Mouse (Mus musculus): ENCODE data around the gene Traf7. TPM values are rescaled to one million over a fixed set of nuclear protein-coding genes. Genes with fewer than 3 reads are reported as not detected.

The Traf7 gene
- polyA plus RNA-seq, 1 experiment from 2014 or later = 113 TPM

- no peaks in the 10 kb centered on the region for H3K9me3 ChIP-seq (ENCODE audit: control insufficient read depth, low read length)
- no peak overlapping the region for H3K4me2 ChIP-seq (ENCODE audit: low read depth, low read length, severe bottlenecking)
- H3K27ac ChIP-seq (ENCODE audit: low read depth, low read length) = no peak overlapping the region
- no peaks in the 10 kb centered on the region for H3K27me3 ChIP-seq (ENCODE audit: control insufficient read depth, insufficient read depth, low read length)
- DNase-seq (ENCODE audit: low spot score) (no peak), ATAC-seq (replicated peaks; ENCODE audit: low FRiP score) (no peak)
- H3K9ac ChIP-seq (ENCODE audit: low read length) = no peak overlapping the region
- H3K4me1 ChIP-seq (replicated peaks; ENCODE audit: control insufficient read depth, insufficient read depth, low read length) = peaks cover 14% of the 10 kb centered on the region
- no peak overlapping the region for H3K4me3 ChIP-seq (ENCODE audit: low read depth, low read length)
- WGBS = 85% methylated on average over 5 of the region's 5 CpGs
- H3K36me3 ChIP-seq (ENCODE audit: control insufficient read depth, insufficient read depth, low read length) = peaks cover 5% of the 10 kb centered on the region; the same call in 1 of the 2 replicates
Observed at GRCm38 (mm10) chr17:24474557-24474956, 53.2 kb downstream of the Traf7 start.

- ATAC-seq (replicated peaks; ENCODE audit: low FRiP score) (no peak), DNase-seq (ENCODE audit: low spot score) (no peak)
- Histone ChIP-seq H3K4me2 (ENCODE audit: low read depth, low read length, severe bottlenecking) (no peak within 1 kb of the TSS), H3K27me3 (ENCODE audit: control insufficient read depth, insufficient read depth, low read length) (no peaks in the 10 kb centered on the region), H3K4me3 (ENCODE audit: low read depth, low read length) (peak within 1 kb of the TSS; percentile 90; the same call in 1 of the 2 replicates), H3K4me1 (replicated peaks; ENCODE audit: control insufficient read depth, insufficient read depth, low read length) (peaks cover 14% of the 10 kb centered on the region), H3K36me3 (ENCODE audit: control insufficient read depth, insufficient read depth, low read length) (peaks cover 5% of the 10 kb centered on the region; the same call in 1 of the 2 replicates), H3K9me3 (ENCODE audit: control insufficient read depth, low read length) (no peaks in the 10 kb centered on the region), H3K9ac (ENCODE audit: low read length) (no peak within 1 kb of the TSS), H3K27ac (ENCODE audit: low read depth, low read length) (no peak within 1 kb of the TSS)
- WGBS = 72% methylated on average over 6 of the region's 6 CpGs
Observed at GRCm38 (mm10) chr17:24473612-24474275, 54.0 kb downstream of the Traf7 start, which contains the start of gene Bricd5. Gene Bricd5 (plus strand): TSS chr17:24473884.

- ATAC-seq (replicated peaks; ENCODE audit: low FRiP score) = no peak
- peak overlapping the region; percentile 98; the same call in 1 of the 2 replicates for H3K4me2 ChIP-seq (ENCODE audit: low read depth, low read length, severe bottlenecking)
Observed at GRCm38 (mm10) chr17:24472512-24472911, 55.2 kb downstream of the Traf7 start.

GRCm38 (mm10) chr17:24470701-24471527, 56.8 kb downstream of the Traf7 start:
- Histone ChIP-seq H3K27me3 (ENCODE audit: control insufficient read depth, insufficient read depth, low read length) (no peaks in the 10 kb centered on the region), H3K27ac (ENCODE audit: low read depth, low read length) (peak overlapping the region; percentile 43), H3K36me3 (ENCODE audit: control insufficient read depth, insufficient read depth, low read length) (no peaks in the 10 kb centered on the region; the same call in 1 of the 2 replicates), H3K4me2 (ENCODE audit: low read depth, low read length, severe bottlenecking) (peak overlapping the region; percentile 98), H3K9ac (ENCODE audit: low read length) (peak overlapping the region; percentile 85), H3K9me3 (ENCODE audit: control insufficient read depth, low read length) (no peaks in the 10 kb centered on the region), H3K4me3 (ENCODE audit: low read depth, low read length) (peak overlapping the region; percentile 90), H3K4me1 (replicated peaks; ENCODE audit: control insufficient read depth, insufficient read depth, low read length) (peaks cover 9% of the 10 kb centered on the region; the same call in 1 of the 2 replicates)
- 2% methylated on average over 66 of the region's 68 CpGs for WGBS
- ATAC-seq (replicated peaks; ENCODE audit: low FRiP score) (peak; percentile 36), DNase-seq (ENCODE audit: low spot score) (peak; percentile 75)

More at GRCm38 (mm10) chr17:24472512-24472911, 55.2 kb downstream of the Traf7 start:
- H3K9ac ChIP-seq (ENCODE audit: low read length) = no peak overlapping the region
- H3K27ac ChIP-seq (ENCODE audit: low read depth, low read length) = no peak overlapping the region
- H3K9me3 ChIP-seq (ENCODE audit: control insufficient read depth, low read length) = no peaks in the 10 kb centered on the region
- peak overlapping the region; percentile 90; the same call in 1 of the 2 replicates for H3K4me3 ChIP-seq (ENCODE audit: low read depth, low read length)
- peaks cover 9% of the 10 kb centered on the region; the same call in 1 of the 2 replicates for H3K4me1 ChIP-seq (replicated peaks; ENCODE audit: control insufficient read depth, insufficient read depth, low read length)
- no peak for DNase-seq (ENCODE audit: low spot score)
- H3K36me3 ChIP-seq (ENCODE audit: control insufficient read depth, insufficient read depth, low read length) = peaks cover 5% of the 10 kb centered on the region; the same call in 1 of the 2 replicates
- H3K27me3 ChIP-seq (ENCODE audit: control insufficient read depth, insufficient read depth, low read length) = no peaks in the 10 kb centered on the region
- WGBS = 87% methylated on average over 4 of the region's 4 CpGs

- H3K36me3 ChIP-seq (ENCODE audit: control insufficient read depth, insufficient read depth, low read length) = no peaks in the 10 kb centered on the region
- H3K4me1 ChIP-seq (replicated peaks; ENCODE audit: control insufficient read depth, insufficient read depth, low read length) = peaks cover 9% of the 10 kb centered on the region; the same call in 1 of the 2 replicates
- peak; percentile 99 for DNase-seq (ENCODE audit: low spot score)
- no peaks in the 10 kb centered on the region for H3K27me3 ChIP-seq (ENCODE audit: control insufficient read depth, insufficient read depth, low read length)
- peak within 1 kb of the TSS; percentile 90 for H3K4me3 ChIP-seq (ENCODE audit: low read depth, low read length)
- peak within 1 kb of the TSS; percentile 98 for H3K4me2 ChIP-seq (ENCODE audit: low read depth, low read length, severe bottlenecking)
- no peaks in the 10 kb centered on the region for H3K9me3 ChIP-seq (ENCODE audit: control insufficient read depth, low read length)
- under 1% methylated on average over 60 of the region's 75 CpGs for WGBS
- H3K9ac ChIP-seq (ENCODE audit: low read length) = peak within 1 kb of the TSS; percentile 85
- H3K27ac ChIP-seq (ENCODE audit: low read depth, low read length) = peak within 1 kb of the TSS; percentile 78
- ATAC-seq (replicated peaks; ENCODE audit: low FRiP score) = peak; percentile 97
Observed at GRCm38 (mm10) chr17:24469910-24470602, 57.7 kb downstream of the Traf7 start, which contains the start of the genes E4f1 and Pgp. Gene E4f1 (minus strand): TSS chr17:24470313. Gene Pgp (plus strand): TSS chr17:24470392.

GRCm38 (mm10) chr17:24469336-24469909, 58.3 kb downstream of the Traf7 start:
- no peaks in the 10 kb centered on the region for H3K36me3 ChIP-seq (ENCODE audit: control insufficient read depth, insufficient read depth, low read length)
- 17% methylated on average over 7 of the region's 7 CpGs for WGBS
- H3K27ac ChIP-seq (ENCODE audit: low read depth, low read length) = peak overlapping the region; percentile 78
- peaks cover 9% of the 10 kb centered on the region; the same call in 1 of the 2 replicates for H3K4me1 ChIP-seq (replicated peaks; ENCODE audit: control insufficient read depth, insufficient read depth, low read length)
- H3K4me2 ChIP-seq (ENCODE audit: low read depth, low read length, severe bottlenecking) = peak overlapping the region; percentile 98
- peak overlapping the region; percentile 90 for H3K4me3 ChIP-seq (ENCODE audit: low read depth, low read length)
- no peaks in the 10 kb centered on the region for H3K9me3 ChIP-seq (ENCODE audit: control insufficient read depth, low read length)
- H3K27me3 ChIP-seq (ENCODE audit: control insufficient read depth, insufficient read depth, low read length) = no peaks in the 10 kb centered on the region
- ATAC-seq (replicated peaks; ENCODE audit: low FRiP score) (no peak), DNase-seq (ENCODE audit: low spot score) (no peak)
- H3K9ac ChIP-seq (ENCODE audit: low read length) = peak overlapping the region; percentile 85

- 88% methylated on average over 5 of the region's 5 CpGs for WGBS
- Histone ChIP-seq H3K27ac (ENCODE audit: low read depth, low read length) (no peak overlapping the region), H3K9ac (ENCODE audit: low read length) (no peak overlapping the region), H3K9me3 (ENCODE audit: control insufficient read depth, low read length) (no peaks in the 10 kb centered on the region), H3K27me3 (ENCODE audit: control insufficient read depth, insufficient read depth, low read length) (no peaks in the 10 kb centered on the region), H3K4me3 (ENCODE audit: low read depth, low read length) (no peak overlapping the region), H3K4me1 (replicated peaks; ENCODE audit: control insufficient read depth, insufficient read depth, low read length) (peaks cover 9% of the 10 kb centered on the region; the same call in 1 of the 2 replicates), H3K4me2 (ENCODE audit: low read depth, low read length, severe bottlenecking) (no peak overlapping the region), H3K36me3 (ENCODE audit: control insufficient read depth, insufficient read depth, low read length) (no peaks in the 10 kb centered on the region)
- DNase-seq (ENCODE audit: low spot score) (peak; percentile 41), ATAC-seq (replicated peaks; ENCODE audit: low FRiP score) (no peak)
Observed at GRCm38 (mm10) chr17:24468636-24469246, 59.0 kb downstream of the Traf7 start.

Data from forebrain, embryonic 11.5 days (tissue).